Mouse (Mus musculus): ENCODE measurements at regions not wholly inside any gene's neighbourhood (a gene's known extent, or its start where the extent isn't known, plus 50 kb on each side); places are given as distances from the start of the nearest gene placed in this dataset.
"Not testable (repeated sequence)": the region's sequence is repeated elsewhere in the genome, so short reads cannot be mapped to it uniquely, and the experiment has no call there.

- 14% methylated on average over 3 of the region's 3 CpGs for WGBS
- DNase-seq (ENCODE audit: low read depth, low spot score), result peak; percentile 61
These were observed 59.1 kb downstream of the Klf6 start for GRCm38 (mm10) chr13:5920422-5920821.

- no peak for DNase-seq (ENCODE audit: low read depth, low spot score)
- WGBS, result 83% methylated on average over 2 of the region's 2 CpGs
These were observed 70.2 kb downstream of the Klf6 start for GRCm38 (mm10) chr13:5931433-5931832.

- DNase-seq (ENCODE audit: low read depth, low spot score), result no peak
- WGBS, result 94% methylated on average over 2 of the region's 2 CpGs
These were observed 76.2 kb downstream of the Klf6 start for GRCm38 (mm10) chr13:5937436-5937835.

- 87% methylated on average over 4 of the region's 4 CpGs for WGBS
These were observed 76.7 kb downstream of the Klf6 start for GRCm38 (mm10) chr13:5937970-5938369.

GRCm38 (mm10) chr13:5939368-5939767 lies 78.1 kb downstream of the Klf6 start:
- DNase-seq (ENCODE audit: low read depth, low spot score), result no peak
- WGBS, result 83% methylated on average over 3 of the region's 3 CpGs

More at GRCm38 (mm10) chr13:5937970-5938369, 76.7 kb downstream of the Klf6 start:
- DNase-seq (ENCODE audit: low read depth, low spot score), result no peak

GRCm38 (mm10) chr13:5952863-5953262 lies 91.6 kb downstream of the Klf6 start:
- DNase-seq (ENCODE audit: low read depth, low spot score), result no peak
- WGBS, result 95% methylated on average over 2 of the region's 2 CpGs

GRCm38 (mm10) chr13:5955121-5955520 lies 93.8 kb downstream of the Klf6 start:
- DNase-seq (ENCODE audit: low read depth, low spot score), result not testable (repeated sequence)

GRCm38 (mm10) chr13:5956145-5956544 lies 94.9 kb downstream of the Klf6 start:
- 46% methylated on average over 1 of the region's 1 CpGs for WGBS
- DNase-seq (ENCODE audit: low read depth, low spot score), result no peak

- 87% methylated on average over 1 of the region's 1 CpGs for WGBS
- no peak for DNase-seq (ENCODE audit: low read depth, low spot score)
These were observed 101.7 kb downstream of the Klf6 start for GRCm38 (mm10) chr13:5962947-5963346.

- WGBS, result 86% methylated on average over 1 of the region's 1 CpGs
- no peak for DNase-seq (ENCODE audit: low read depth, low spot score)
These were observed 103.3 kb downstream of the Klf6 start for GRCm38 (mm10) chr13:5964626-5965025.

- WGBS, result 54% methylated on average over 1 of the region's 1 CpGs
- no peak for DNase-seq (ENCODE audit: low read depth, low spot score)
These were observed 117.3 kb downstream of the Klf6 start for GRCm38 (mm10) chr13:5978615-5979014.

- DNase-seq (ENCODE audit: low read depth, low spot score), result no peak
- 61% methylated on average over 2 of the region's 2 CpGs for WGBS
These were observed 126.2 kb downstream of the Klf6 start for GRCm38 (mm10) chr13:5987491-5987890.

GRCm38 (mm10) chr13:5988407-5988806 lies 127.1 kb downstream of the Klf6 start:
- DNase-seq (ENCODE audit: low read depth, low spot score), result no peak
- WGBS, result 90% methylated on average over 7 of the region's 7 CpGs

- 37% methylated on average over 8 of the region's 8 CpGs for WGBS
- no peak for DNase-seq (ENCODE audit: low read depth, low spot score)
These were observed 139.4 kb downstream of the Klf6 start for GRCm38 (mm10) chr13:6000559-6001217.

- 33% methylated on average over 3 of the region's 3 CpGs for WGBS
- no peak for DNase-seq (ENCODE audit: low read depth, low spot score)
These were observed 139.9 kb downstream of the Klf6 start for GRCm38 (mm10) chr13:6001218-6001564.

GRCm38 (mm10) chr13:6005901-6006300 lies 144.6 kb downstream of the Klf6 start:
- no peak for DNase-seq (ENCODE audit: low read depth, low spot score)
- WGBS, result 96% methylated on average over 6 of the region's 6 CpGs

- 35% methylated on average over 1 of the region's 1 CpGs for WGBS
- no peak for DNase-seq (ENCODE audit: low read depth, low spot score)
These were observed 148.4 kb downstream of the Klf6 start for GRCm38 (mm10) chr13:6009671-6010070.

- DNase-seq (ENCODE audit: low read depth, low spot score), result no peak
- WGBS, result 30% methylated on average over 4 of the region's 4 CpGs
These were observed 165.9 kb downstream of the Klf6 start for GRCm38 (mm10) chr13:6027207-6027606.

- peak; percentile 75 for DNase-seq (ENCODE audit: low read depth, low spot score)
- WGBS, result 41% methylated on average over 4 of the region's 4 CpGs
These were observed 167.6 kb downstream of the Klf6 start for GRCm38 (mm10) chr13:6028878-6029277.

GRCm38 (mm10) chr13:6029461-6029860 lies 168.2 kb downstream of the Klf6 start:
- 30% methylated on average over 6 of the region's 6 CpGs for WGBS
- DNase-seq (ENCODE audit: low read depth, low spot score), result no peak

- no peak for DNase-seq (ENCODE audit: low read depth, low spot score)
- 42% methylated on average over 2 of the region's 2 CpGs for WGBS
These were observed 168.8 kb downstream of the Klf6 start for GRCm38 (mm10) chr13:6030128-6030527.

- no peak for DNase-seq (ENCODE audit: low read depth, low spot score)
- 79% methylated on average over 7 of the region's 7 CpGs for WGBS
These were observed 178.8 kb downstream of the Klf6 start for GRCm38 (mm10) chr13:6040132-6040531.
